Mouse (Mus musculus) midbrain, postnatal 0 days (tissue): ENCODE data around the gene Kcnh6. TPM values are rescaled to one million over a fixed set of nuclear protein-coding genes. Genes with fewer than 3 reads are reported as not detected.

Experiments
- ATAC-seq: fragments of 200-750 bp; cut with Nextera tagmentation; 2 replicates; pipeline ENCODE4 v1.8.0; 2017; ENCODE audit warnings: moderate number of reproducible peaks, mild to moderate bottlenecking, moderate TSS enrichment, moderate library complexity; ENCODE audit not compliant: low FRiP score
- DNase-seq: peaks from one replicate; pipeline ENCODE4 v3.0.0-alpha.2; 2015; ENCODE audit warnings: low spot score
- H3K27ac ChIP-seq: fragments of 300-500 bp; sonication (generic); 2 replicates; pipeline ENCODE4 v1.5.1; 2014; ENCODE audit warnings: low read depth, mild to moderate bottlenecking, low read length, mixed read lengths
- H3K27me3 ChIP-seq: fragments of 300-500 bp; sonication (generic); 2 replicates; pipeline ENCODE4 v1.6.1; 2014; ENCODE audit warnings: low read length, control low read depth, mixed read lengths; ENCODE audit not compliant: insufficient read depth
- H3K36me3 ChIP-seq: fragments of 300-500 bp; sonication (generic); 2 replicates; pipeline ENCODE4 v1.6.1; 2014; ENCODE audit warnings: low read length, control low read depth, mixed read lengths; ENCODE audit not compliant: insufficient read depth
- H3K4me1 ChIP-seq: fragments of 300-500 bp; sonication (generic); 2 replicates; pipeline ENCODE4 v1.6.1; 2014; ENCODE audit warnings: mild to moderate bottlenecking, control low read depth, antibody characterized with exemption, low read length, mixed read lengths; ENCODE audit not compliant: insufficient read depth
- H3K4me2 ChIP-seq: fragments of 300-500 bp; sonication (generic); 2 replicates; pipeline ENCODE4 v1.6.1; 2014; ENCODE audit warnings: low read depth, mild to moderate bottlenecking, low read length, mixed read lengths; ENCODE audit not compliant: poor library complexity, severe bottlenecking
- H3K4me3 ChIP-seq: fragments of 300-500 bp; sonication (generic); 2 replicates; pipeline ENCODE4 v1.5.1; 2014; ENCODE audit warnings: low read depth, mild to moderate bottlenecking, low read length, moderate library complexity
- H3K9ac ChIP-seq: fragments of 300-500 bp; sonication (generic); replicated peaks from 2 replicates; pipeline ENCODE4 v1.6.1; 2014; ENCODE audit warnings: mild to moderate bottlenecking, low read length, moderate library complexity, mixed read lengths; ENCODE audit not compliant: poor library complexity, severe bottlenecking
- H3K9me3 ChIP-seq: fragments of 300-500 bp; sonication (generic); 2 replicates; pipeline ENCODE4 v1.6.1; 2016; ENCODE audit warnings: low read length, control low read depth
- CTCF ChIP-seq: IDR thresholded peaks from 2 replicates; pipeline ENCODE4 v1.5.1; 2016; ENCODE audit warnings: antibody characterized with exemption, mild to moderate bottlenecking
- WGBS: fragments of 180-500 bp; shearing (Covaris S2); extraction: QIAGEN DNeasy Blood & Tissue Kit; methylation state at CpG from one replicate; pipeline ENCODE4 v1.1.7; 2014; 5-methylcytosine and 5-hydroxymethylcytosine counted together
- polyA plus RNA-seq: library from polyadenylated mRNA; unstranded; fragments of >200 nt; fragmentation: Nextera tagmentation; extraction: Ambion mirVana; gene quantifications from 2 replicates; pipeline ENCODE4 v1.2.1, GENCODE M21; 2015
- total RNA-seq: library from RNA; depleted of rRNA; stranded (reverse); fragments of >200 nt; gene quantifications from 2 replicates; pipeline ENCODE4 v1.2.3, GENCODE M21; 2014; rRNA removed

Gene Kcnh6
- total RNA-seq (3.1 TPM in 2 replicates), polyA plus RNA-seq (2.8 and 3.1 TPM in 2 replicates)

- Histone ChIP-seq H3K27me3 (peaks cover 8% of the 10 kb centered on the region), H3K36me3 (no peaks in the 10 kb centered on the region), H3K27ac (no peak within 1 kb of the TSS), H3K4me1 (no peaks in the 10 kb centered on the region), H3K4me2 (peak within 1 kb of the TSS; percentile 55), H3K4me3 (peak within 1 kb of the TSS; percentile 15; the same call in 1 of the 2 replicates), H3K9ac (peak within 1 kb of the TSS; percentile 36; the same call in 1 of the 2 replicates), H3K9me3 (no peaks in the 10 kb centered on the region)
- ATAC-seq (0 out of 2 replicates have a peak, but pooled peaks have one; percentile 38), DNase-seq (peak; percentile 20)
- WGBS, result 1% methylated on average over 25 of the region's 25 CpGs
- TF ChIP-seq CTCF, result no peak
These were observed at the start of gene Kcnh6 for GRCm38 (mm10) chr11:106007821-106008220. TSS of gene Kcnh6 (plus strand) at chr11:106008124.

GRCm38 (mm10) chr11:105958566-105958965 is 49.4 kb upstream of the Kcnh6 start:
- no peaks in the 10 kb centered on the region for H3K27me3 ChIP-seq
- ATAC-seq, result no peak

GRCm38 (mm10) chr11:105959355-105959754 is 48.6 kb upstream of the Kcnh6 start:
- Histone ChIP-seq H3K27me3 (no peaks in the 10 kb centered on the region), H3K9me3 (no peaks in the 10 kb centered on the region), H3K36me3 (no peaks in the 10 kb centered on the region), H3K4me1 (no peaks in the 10 kb centered on the region), H3K4me2 (no peak overlapping the region), H3K9ac (no peak overlapping the region), H3K4me3 (no peak overlapping the region), H3K27ac (no peak overlapping the region)
- ATAC-seq (no peak), DNase-seq (peak; percentile 75)
- 41% methylated on average over 17 of the region's 17 CpGs for WGBS
- no peak for TF ChIP-seq CTCF

More at GRCm38 (mm10) chr11:105958566-105958965, 49.4 kb upstream of the Kcnh6 start:
- Histone ChIP-seq H3K27ac (no peak overlapping the region), H3K4me3 (no peak overlapping the region), H3K4me1 (no peaks in the 10 kb centered on the region), H3K9me3 (no peaks in the 10 kb centered on the region), H3K36me3 (no peaks in the 10 kb centered on the region), H3K9ac (no peak overlapping the region), H3K4me2 (no peak overlapping the region)
- DNase-seq, result no peak
- 53% methylated on average over 1 of the region's 1 CpGs for WGBS
- TF ChIP-seq CTCF, result no peak

GRCm38 (mm10) chr11:105964691-105965090 is 43.2 kb upstream of the Kcnh6 start:
- Histone ChIP-seq H3K4me1 (peaks cover 10% of the 10 kb centered on the region; the same call in 1 of the 2 replicates), H3K9me3 (no peaks in the 10 kb centered on the region), H3K36me3 (no peaks in the 10 kb centered on the region), H3K27me3 (no peaks in the 10 kb centered on the region; the same call in 1 of the 2 replicates), H3K4me2 (no peak overlapping the region), H3K27ac (no peak overlapping the region), H3K9ac (no peak overlapping the region), H3K4me3 (no peak overlapping the region)
- WGBS, result 65% methylated on average over 5 of the region's 5 CpGs
- no peak for ATAC-seq
- no peak for DNase-seq
- peak; percentile 31; the same call in 1 of the 2 replicates for TF ChIP-seq CTCF

GRCm38 (mm10) chr11:105966288-105966687 is 41.6 kb upstream of the Kcnh6 start:
- Histone ChIP-seq H3K4me1 (peaks cover 10% of the 10 kb centered on the region; the same call in 1 of the 2 replicates), H3K27ac (no peak overlapping the region), H3K9me3 (no peaks in the 10 kb centered on the region), H3K36me3 (no peaks in the 10 kb centered on the region), H3K27me3 (no peaks in the 10 kb centered on the region; the same call in 1 of the 2 replicates), H3K9ac (no peak overlapping the region), H3K4me2 (no peak overlapping the region), H3K4me3 (no peak overlapping the region)
- WGBS, result 69% methylated on average over 4 of the region's 4 CpGs
- ATAC-seq, result no peak
- DNase-seq, result no peak
- no peak for TF ChIP-seq CTCF

- no peak within 1 kb of the TSS; the same call in 1 of the 2 replicates for H3K27ac ChIP-seq
- H3K4me3 ChIP-seq, result peak within 1 kb of the TSS; percentile 62
These were observed 40.0 kb upstream of the Kcnh6 start, which contains the start of gene Ace for GRCm38 (mm10) chr11:105967741-105968574. TSS of gene Ace (plus strand) at chr11:105967945.

More at GRCm38 (mm10) chr11:105967741-105968574, 40.0 kb upstream of the Kcnh6 start, which contains the start of gene Ace:
- ATAC-seq (peak; percentile 78), DNase-seq (peak; percentile 51)
- WGBS, result under 1% methylated on average over 73 of the region's 76 CpGs
- Histone ChIP-seq H3K4me2 (peak within 1 kb of the TSS; percentile 96), H3K9me3 (no peaks in the 10 kb centered on the region), H3K4me1 (peaks cover 10% of the 10 kb centered on the region; the same call in 1 of the 2 replicates), H3K27me3 (no peaks in the 10 kb centered on the region; the same call in 1 of the 2 replicates), H3K9ac (peak within 1 kb of the TSS; percentile 72), H3K36me3 (no peaks in the 10 kb centered on the region)
- TF ChIP-seq CTCF, result no peak
